Mouse (Mus musculus) kidney, adult 2 months (tissue): ENCODE measurements around the gene Acacb. TPM values are rescaled to one million over a fixed set of nuclear protein-coding genes. Genes with fewer than 3 reads are reported as not detected.
A peak's percentile ranks its signal among the peaks of the same experiment; 100 is the strongest.

Experiments used
- DNase-seq: peaks from one replicate; pipeline ENCODE4 v3.0.0; 2021
- H3K27ac ChIP-seq: fragments of 200-500 bp; 2 replicates; pipeline ENCODE4 v1.5.1; 2012; ENCODE audit warnings: low read depth, low read length, control low read depth, inconsistent platforms; ENCODE audit not compliant: insufficient read depth
- H3K27me3 ChIP-seq: fragments of 200-500 bp; replicated peaks from 2 replicates; pipeline ENCODE4 v1.6.1; 2012; ENCODE audit warnings: mild to moderate bottlenecking, moderate library complexity, low read length, inconsistent platforms; ENCODE audit not compliant: control insufficient read depth, insufficient read depth
- H3K36me3 ChIP-seq: fragments of 200-500 bp; 2 replicates; pipeline ENCODE4 v1.6.1; 2012; ENCODE audit warnings: mild to moderate bottlenecking, moderate library complexity, low read length, inconsistent platforms; ENCODE audit not compliant: control insufficient read depth, insufficient read depth
- H3K4me1 ChIP-seq: fragments of 200-500 bp; 2 replicates; pipeline ENCODE4 v1.6.1; 2011; ENCODE audit warnings: low read length; ENCODE audit not compliant: control insufficient read depth, insufficient read depth
- H3K4me3 ChIP-seq: fragments of 200-500 bp; 2 replicates; pipeline ENCODE4 v1.5.1; 2011; ENCODE audit warnings: mild to moderate bottlenecking, low read depth, low read length, control low read depth; ENCODE audit not compliant: insufficient read depth
- CTCF ChIP-seq: fragments of 200-500 bp; conservative IDR thresholded peaks from 2 replicates; pipeline ENCODE4 v1.5.1; 2011; ENCODE audit warnings: low read depth, mild to moderate bottlenecking, control low read depth, low read length, moderate library complexity, mixed read lengths; ENCODE audit not compliant: insufficient read depth, insufficient read length
- POLR2A ChIP-seq: fragments of 200-500 bp; IDR thresholded peaks from one replicate; pipeline ENCODE4 v1.6.1; 2011; ENCODE audit warnings: low read depth, low read length, control low read depth
- WGBS: fragments of 180-500 bp; shearing (Covaris S2); methylation state at CpG from one replicate; pipeline ENCODE4 v1.1.7; 2018; 5-methylcytosine and 5-hydroxymethylcytosine counted together
- polyA plus RNA-seq: library from polyadenylated mRNA; depleted of rRNA; stranded (reverse); fragments of >200 nt; gene quantifications from 2 replicates; pipeline ENCODE4 v1.2.3, GENCODE M21; 2012

The Acacb gene
- polyA plus RNA-seq, 1 experiment = 34.5 TPM

GRCm38 (mm10) chr5:114172936-114173335 is 26.6 kb downstream of the Acacb start:
- no peak for TF ChIP-seq POLR2A
- no peak for TF ChIP-seq CTCF
- Histone ChIP-seq H3K36me3 (no peaks in the 10 kb centered on the region), H3K4me3 (no peak overlapping the region), H3K27me3 (no peaks in the 10 kb centered on the region), H3K27ac (no peak overlapping the region), H3K4me1 (peaks cover 4% of the 10 kb centered on the region; the same call in 1 of the 2 replicates)
- WGBS = 92% methylated on average over 3 of the region's 3 CpGs
- no peak for DNase-seq

- TF ChIP-seq CTCF (0 out of 2 replicates have a peak, but pooled peaks have one; percentile 11), POLR2A (no peak)
- H3K36me3 ChIP-seq = no peaks in the 10 kb centered on the region
- WGBS = 75% methylated on average over 7 of the region's 7 CpGs
- H3K4me1 ChIP-seq = peaks cover 4% of the 10 kb centered on the region; the same call in 1 of the 2 replicates
- no peak overlapping the region for H3K27ac ChIP-seq
- no peak overlapping the region for H3K4me3 ChIP-seq
- no peaks in the 10 kb centered on the region for H3K27me3 ChIP-seq
- no peak for DNase-seq
Observed at GRCm38 (mm10) chr5:114173458-114173857, 27.1 kb downstream of the Acacb start.

- Histone ChIP-seq H3K36me3 (no peaks in the 10 kb centered on the region), H3K4me1 (peaks cover 4% of the 10 kb centered on the region; the same call in 1 of the 2 replicates), H3K27ac (no peak overlapping the region), H3K4me3 (no peak overlapping the region), H3K27me3 (no peaks in the 10 kb centered on the region)
- TF ChIP-seq CTCF = no peak
- 13% methylated on average over 16 of the region's 16 CpGs for WGBS
- no peak for DNase-seq
Observed at GRCm38 (mm10) chr5:114173877-114174581, 27.7 kb downstream of the Acacb start.

- H3K4me3 ChIP-seq = no peak overlapping the region
- 17% methylated on average over 16 of the region's 16 CpGs for WGBS
- peak; percentile 43 for DNase-seq
Observed at GRCm38 (mm10) chr5:114174639-114175038, 28.3 kb downstream of the Acacb start.

GRCm38 (mm10) chr5:114175596-114176171 is 29.3 kb downstream of the Acacb start:
- peaks cover 4% of the 10 kb centered on the region; the same call in 1 of the 2 replicates for H3K4me1 ChIP-seq
- no peaks in the 10 kb centered on the region for H3K36me3 ChIP-seq
- TF ChIP-seq POLR2A = peak; percentile 55
- no peak for TF ChIP-seq CTCF
- H3K27me3 ChIP-seq = no peaks in the 10 kb centered on the region
- peak overlapping the region; percentile 84 for H3K27ac ChIP-seq
- peak; percentile 98 for DNase-seq
- H3K4me3 ChIP-seq = peak overlapping the region; percentile 75
- WGBS = 1% methylated on average over 25 of the region's 26 CpGs

More at GRCm38 (mm10) chr5:114174639-114175038, 28.3 kb downstream of the Acacb start:
- Histone ChIP-seq H3K27ac (no peak overlapping the region), H3K36me3 (no peaks in the 10 kb centered on the region), H3K4me1 (peaks cover 4% of the 10 kb centered on the region; the same call in 1 of the 2 replicates), H3K27me3 (no peaks in the 10 kb centered on the region)
- peak; percentile 38; the same call in 1 of the 2 replicates for TF ChIP-seq CTCF
- no peak for TF ChIP-seq POLR2A

DNA sequence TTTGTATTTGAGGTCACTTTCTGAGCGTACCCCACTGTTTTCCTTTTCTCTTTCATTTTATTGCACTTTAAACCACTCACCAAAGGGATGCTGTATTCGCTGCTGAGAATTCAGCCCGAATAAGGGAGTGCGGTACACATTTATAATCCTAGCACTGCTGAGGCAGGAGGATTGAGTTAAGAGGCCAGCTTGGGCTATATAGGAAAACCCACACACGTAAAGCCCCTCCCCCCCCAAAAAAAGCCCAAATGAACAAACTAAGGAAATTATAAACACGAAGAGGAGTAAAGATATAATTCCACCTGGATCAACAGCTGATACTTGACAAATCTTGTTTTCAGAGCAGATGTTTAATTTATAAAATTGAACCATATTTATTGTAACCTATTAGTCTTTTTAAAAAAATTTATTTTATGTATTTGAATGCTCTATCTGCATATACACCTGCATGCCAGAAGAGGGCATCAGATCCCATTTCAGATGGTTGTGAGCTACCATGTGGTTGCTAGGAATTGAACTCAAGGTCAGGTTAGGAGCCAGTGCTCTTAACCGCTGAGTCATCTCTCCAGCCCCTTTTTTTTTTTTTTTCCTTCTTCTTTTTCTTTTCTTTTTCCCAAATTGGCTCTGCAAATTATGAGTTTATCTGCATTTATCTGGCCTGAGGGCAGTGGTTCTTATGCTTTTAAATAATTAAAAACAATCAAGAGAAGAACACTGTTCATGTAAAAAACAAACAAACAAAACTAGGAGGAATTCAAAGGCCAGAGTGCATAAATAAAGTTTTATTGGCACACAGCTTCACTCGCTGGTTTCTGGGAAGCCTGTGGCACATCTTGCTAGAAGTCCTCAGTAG is 30.4 kb downstream of the Acacb start:
- WGBS = 55% methylated on average over 8 of the region's 8 CpGs
- H3K36me3 ChIP-seq = no peaks in the 10 kb centered on the region
- peaks cover 4% of the 10 kb centered on the region; the same call in 1 of the 2 replicates for H3K4me1 ChIP-seq
- peak overlapping the region; percentile 75 for H3K4me3 ChIP-seq
- H3K27ac ChIP-seq = peak overlapping the region; percentile 84
- H3K27me3 ChIP-seq = no peaks in the 10 kb centered on the region
- no peak for DNase-seq
- TF ChIP-seq POLR2A = no peak
- no peak for TF ChIP-seq CTCF
